Mouse (Mus musculus) liver, adult 2 months (tissue): ENCODE results near the gene Tmc5. TPM values are rescaled to one million over a fixed set of nuclear protein-coding genes. Genes with fewer than 3 reads are reported as not detected.

ENCODE experiments used
- DNase-seq: peaks from one replicate; pipeline ENCODE4 v3.0.0-alpha.2; 2011; ENCODE audit warnings: low read depth, low spot score; ENCODE audit errors: extremely low read depth
- H3K27ac ChIP-seq: fragments of 200-500 bp; replicated peaks from 2 replicates; pipeline ENCODE4 v1.5.1; 2012; ENCODE audit warnings: low read depth, mild to moderate bottlenecking, control low read depth, inconsistent platforms, low read length; ENCODE audit not compliant: insufficient read depth
- H3K27me3 ChIP-seq: fragments of 200-500 bp; 2 replicates; pipeline ENCODE4 v1.6.1; 2012; ENCODE audit warnings: mild to moderate bottlenecking, moderate library complexity, low read length, inconsistent platforms; ENCODE audit not compliant: control insufficient read depth, insufficient read depth
- H3K36me3 ChIP-seq: fragments of 200-500 bp; 2 replicates; pipeline ENCODE4 v1.6.1; 2012; ENCODE audit warnings: low read length, inconsistent platforms; ENCODE audit not compliant: control insufficient read depth, insufficient read depth
- H3K4me1 ChIP-seq: fragments of 200-500 bp; 2 replicates; pipeline ENCODE4 v1.6.1; 2011; ENCODE audit warnings: low read length; ENCODE audit not compliant: control insufficient read depth, insufficient read depth
- H3K4me3 ChIP-seq: fragments of 200-500 bp; 2 replicates; pipeline ENCODE4 v1.5.1; 2011; ENCODE audit warnings: low read depth, mild to moderate bottlenecking, control low read depth, low read length, moderate library complexity; ENCODE audit not compliant: insufficient read depth
- H3K79me2 ChIP-seq: fragments of 200-500 bp; 2 replicates; pipeline ENCODE4 v1.6.1; 2012; ENCODE audit warnings: inconsistent platforms, mild to moderate bottlenecking, low read length, moderate library complexity; ENCODE audit not compliant: control insufficient read depth, insufficient read depth
- H3K9ac ChIP-seq: fragments of 200-500 bp; 2 replicates; pipeline ENCODE4 v1.6.1; 2012; ENCODE audit warnings: low read depth, mild to moderate bottlenecking, control low read depth, inconsistent platforms, low read length
- CTCF ChIP-seq: fragments of 200-500 bp; IDR thresholded peaks from 2 replicates; pipeline ENCODE4 v1.5.1; 2011; ENCODE audit warnings: low read depth, low read length, control low read depth
- POLR2A ChIP-seq: fragments of 200-500 bp; IDR thresholded peaks from 2 replicates; pipeline ENCODE4 v1.6.1; 2011; ENCODE audit warnings: low read length, control low read depth; ENCODE audit not compliant: insufficient read depth; ENCODE audit errors: extremely low read depth
- WGBS: fragments of 180-500 bp; shearing (Covaris S2); methylation state at CpG from one replicate; pipeline ENCODE4 v1.1.7; 2018; 5-methylcytosine and 5-hydroxymethylcytosine counted together
- polyA plus RNA-seq: library from polyadenylated mRNA; depleted of rRNA; stranded (reverse); fragments of >200 nt; gene quantifications from 2 replicates; pipeline ENCODE4 v1.2.3, GENCODE M21; 2012
- total RNA-seq: library from RNA; depleted of rRNA; stranded (reverse); fragments of >200 nt; gene quantifications from 2 replicates; pipeline ENCODE4 v1.2.3, GENCODE M21; 2014

The Tmc5 gene
- total and polyA plus RNA-seq, 2 experiments: under 0.01 to 0.99 TPM

DNA sequence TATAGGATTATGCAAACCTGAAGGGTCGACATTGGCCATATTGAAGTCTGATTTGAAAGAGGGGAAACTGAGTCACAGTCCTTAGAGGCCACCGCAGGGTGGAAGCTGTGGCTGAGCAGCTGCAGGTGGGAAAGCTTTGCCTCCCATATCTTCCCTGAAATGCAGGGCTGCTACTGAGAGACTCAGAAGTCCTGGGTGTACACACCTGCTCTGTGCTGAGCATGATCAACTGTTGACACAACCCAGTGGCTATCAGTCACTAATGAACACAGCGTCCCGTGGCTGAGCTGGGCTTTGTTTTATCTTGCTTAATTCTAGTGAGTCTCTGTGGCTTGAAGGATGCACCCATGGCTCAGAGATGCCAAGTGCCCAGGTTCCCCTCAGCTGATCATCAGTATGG lies 53.0 kb downstream of the Tmc5 start:
- WGBS: 54% methylated on average over 4 of the region's 4 CpGs
- Histone ChIP-seq H3K27me3 (no peaks in the 10 kb centered on the region), H3K79me2 (no peaks in the 10 kb centered on the region), H3K9ac (no peak overlapping the region), H3K27ac (no peak overlapping the region), H3K4me1 (no peaks in the 10 kb centered on the region), H3K4me3 (no peak overlapping the region), H3K36me3 (no peaks in the 10 kb centered on the region)
- no peak for TF ChIP-seq POLR2A
- DNase-seq: no peak

DNA sequence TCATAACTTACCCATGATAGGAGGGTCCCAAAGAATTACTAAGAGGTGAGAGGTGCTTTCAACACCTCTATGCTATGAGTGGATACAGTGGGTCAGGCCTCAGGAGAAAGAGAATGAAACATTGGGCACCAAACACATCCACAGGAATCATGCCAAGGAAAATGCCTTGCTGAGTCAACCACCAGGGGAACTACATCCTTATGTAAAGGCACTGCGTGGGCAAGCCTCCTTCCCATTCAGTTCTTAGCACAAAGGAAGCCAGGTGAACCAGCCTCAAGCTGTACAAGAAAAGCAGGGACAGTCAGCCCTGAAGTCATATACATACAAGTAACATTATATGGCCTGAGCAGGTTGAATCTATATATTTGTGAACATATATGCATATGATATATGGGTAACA lies 53.8 kb downstream of the Tmc5 start:
- Histone ChIP-seq H3K79me2 (no peaks in the 10 kb centered on the region), H3K36me3 (no peaks in the 10 kb centered on the region), H3K9ac (no peak overlapping the region), H3K27me3 (no peaks in the 10 kb centered on the region), H3K4me1 (no peaks in the 10 kb centered on the region), H3K4me3 (no peak overlapping the region), H3K27ac (no peak overlapping the region)
- WGBS: 81% methylated on average over 1 of the region's 1 CpGs
- no peak for DNase-seq
- TF ChIP-seq POLR2A (no peak), CTCF (no peak)

DNA sequence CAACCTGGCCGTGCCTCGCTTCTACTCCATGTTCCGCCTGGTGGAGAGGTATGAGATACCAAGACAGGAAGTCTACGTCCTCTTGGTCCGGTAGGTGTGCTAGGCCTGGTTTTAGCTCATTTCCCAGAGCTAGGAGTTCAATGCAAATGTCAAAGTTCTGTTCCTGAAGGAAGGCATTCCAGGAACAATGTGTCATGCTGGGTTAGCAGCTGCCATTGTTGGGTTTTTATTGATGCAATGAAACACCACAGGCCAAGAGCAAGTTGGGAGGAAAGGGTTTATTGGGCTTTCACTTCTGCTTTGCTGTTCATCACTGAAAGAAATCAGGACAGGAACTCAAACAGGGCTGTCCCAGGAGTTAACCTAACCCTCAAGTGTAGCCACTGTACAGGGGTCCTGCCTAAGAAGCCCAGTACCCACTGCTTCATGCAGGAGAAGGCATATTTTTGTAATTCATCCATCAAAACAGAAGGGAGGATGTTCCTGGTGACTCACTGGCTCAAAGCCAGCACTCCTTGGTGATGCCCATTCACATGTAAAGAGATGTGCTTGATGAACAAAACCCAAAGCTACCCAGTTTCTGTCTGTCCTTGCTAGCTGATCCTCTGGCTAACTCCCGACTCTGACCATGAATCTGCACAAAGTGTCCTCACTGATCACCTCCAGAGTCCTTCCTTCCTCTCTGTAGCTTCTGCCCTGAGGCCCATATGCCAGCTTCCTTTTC lies 55.6 kb downstream of the Tmc5 start:
- H3K79me2 ChIP-seq: no peaks in the 10 kb centered on the region
- 81% methylated on average over 6 of the region's 6 CpGs for WGBS
- H3K36me3 ChIP-seq: no peaks in the 10 kb centered on the region
- no peak for DNase-seq
- H3K27me3 ChIP-seq: no peaks in the 10 kb centered on the region
- no peaks in the 10 kb centered on the region for H3K4me1 ChIP-seq
- H3K4me3 ChIP-seq: no peak overlapping the region
- no peak overlapping the region for H3K27ac ChIP-seq
- no peak for TF ChIP-seq CTCF
- TF ChIP-seq POLR2A: no peak
- H3K9ac ChIP-seq: no peak overlapping the region

DNA sequence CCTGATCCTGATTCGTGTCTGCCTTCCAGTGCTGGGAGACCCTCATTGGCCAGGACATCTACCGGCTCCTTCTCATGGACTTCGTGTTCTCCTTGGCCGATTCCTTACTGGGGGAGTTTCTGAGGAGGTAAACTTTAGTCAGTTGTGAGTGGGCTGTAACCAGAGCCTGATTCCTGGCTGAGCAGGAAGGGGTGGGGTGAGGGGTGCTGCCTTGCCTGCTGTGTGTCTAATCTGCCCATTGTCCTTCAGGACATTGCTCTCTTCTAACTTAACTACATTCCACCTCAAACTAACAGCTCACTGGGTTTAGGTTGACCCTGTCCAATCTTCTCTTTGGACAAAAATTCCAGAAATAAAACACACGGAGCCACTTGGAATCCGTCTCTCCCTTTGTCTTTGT lies 59.6 kb downstream of the Tmc5 start:
- H3K27ac ChIP-seq: no peak overlapping the region
- H3K4me1 ChIP-seq: no peaks in the 10 kb centered on the region
- TF ChIP-seq CTCF (no peak), POLR2A (no peak)
- no peaks in the 10 kb centered on the region for H3K36me3 ChIP-seq
- no peak overlapping the region for H3K9ac ChIP-seq
- H3K27me3 ChIP-seq: no peaks in the 10 kb centered on the region
- DNase-seq: no peak
- WGBS: 49% methylated on average over 6 of the region's 6 CpGs
- H3K4me3 ChIP-seq: no peak overlapping the region
- no peaks in the 10 kb centered on the region for H3K79me2 ChIP-seq

DNA sequence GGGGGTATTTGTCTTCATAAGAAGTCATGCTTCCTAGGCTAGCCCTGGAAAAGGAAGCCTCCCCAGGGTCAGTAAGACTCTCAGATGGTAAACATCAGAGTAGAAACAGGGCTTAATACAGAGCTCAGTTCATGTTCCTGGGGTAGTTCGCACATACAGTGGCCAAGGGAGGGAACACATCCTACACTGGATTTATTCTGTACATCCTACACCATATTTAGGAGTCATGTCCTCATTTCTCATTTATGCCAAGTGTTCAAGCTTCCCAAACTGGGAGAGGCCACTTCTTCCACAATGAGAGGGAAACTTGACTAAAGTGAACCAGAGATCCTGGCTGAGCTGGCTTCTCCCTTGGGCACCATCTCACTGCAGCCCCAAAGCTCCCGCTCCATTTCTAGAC lies 70.7 kb downstream of the Tmc5 start:
- Histone ChIP-seq H3K4me3 (no peak overlapping the region), H3K36me3 (no peaks in the 10 kb centered on the region), H3K4me1 (no peaks in the 10 kb centered on the region), H3K9ac (no peak overlapping the region), H3K27me3 (no peaks in the 10 kb centered on the region), H3K79me2 (no peaks in the 10 kb centered on the region), H3K27ac (no peak overlapping the region)
- TF ChIP-seq CTCF (no peak), POLR2A (no peak)
- DNase-seq: no peak
- 95% methylated on average over 2 of the region's 2 CpGs for WGBS

DNA sequence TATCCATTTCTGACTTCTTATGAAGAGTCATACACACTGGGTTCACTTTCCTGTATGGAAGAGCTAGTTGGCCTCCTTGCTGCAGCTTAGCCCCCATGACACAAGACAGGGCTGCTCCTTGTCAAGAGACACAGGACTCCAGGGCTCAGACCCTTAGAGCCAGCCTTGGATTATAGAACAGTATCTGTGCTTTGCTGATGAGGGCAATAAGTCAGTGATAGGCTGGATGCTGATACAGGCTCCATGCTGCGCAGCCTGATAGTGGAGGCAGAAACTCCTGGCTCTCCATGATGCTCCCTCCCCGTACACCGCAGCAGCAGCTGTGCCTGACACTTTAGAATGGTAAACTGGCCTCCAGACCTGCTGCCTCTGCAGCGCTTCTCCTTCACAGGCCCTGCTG lies 73.0 kb downstream of the Tmc5 start:
- no peak for DNase-seq
- WGBS: 83% methylated on average over 4 of the region's 4 CpGs
- H3K27ac ChIP-seq: no peak overlapping the region
- H3K79me2 ChIP-seq: no peaks in the 10 kb centered on the region
- TF ChIP-seq POLR2A (no peak), CTCF (no peak)
- no peak overlapping the region for H3K9ac ChIP-seq
- no peaks in the 10 kb centered on the region for H3K4me1 ChIP-seq
- no peak overlapping the region for H3K4me3 ChIP-seq
- no peaks in the 10 kb centered on the region for H3K27me3 ChIP-seq
- no peaks in the 10 kb centered on the region for H3K36me3 ChIP-seq
